Mouse (Mus musculus) C2C12 (cell line): ENCODE measurements around the gene Ift52.

Experiments
- CTCF ChIP-seq: IDR thresholded peaks from one replicate; pipeline ENCODE4 v1.5.1; 2011; ENCODE audit not compliant: control insufficient read depth, insufficient read depth, insufficient read length
- MAX ChIP-seq: IDR thresholded peaks from one replicate; pipeline ENCODE4 v1.6.1; 2011; ENCODE audit warnings: mild to moderate bottlenecking, control low read depth
- MYOG ChIP-seq: IDR thresholded peaks from one replicate; pipeline ENCODE4 v1.6.1; 2011; ENCODE audit not compliant: control insufficient read depth, insufficient read length; ENCODE audit errors: extremely low read depth

GRCm38 (mm10) chr2:163074006-163074405 lies 56.9 kb downstream of the Ift52 start:
- TF ChIP-seq CTCF (no peak), MAX (no peak), MYOG (no peak)
